Mouse (Mus musculus) macrophage (primary cell): ENCODE data around the gene Pan3. TPM values are rescaled to one million over a fixed set of nuclear protein-coding genes. Genes with fewer than 3 reads are reported as not detected.
"Not testable (repeated sequence)": the region's sequence is repeated elsewhere in the genome, so short reads cannot be mapped to it uniquely, and the experiment has no call there.

ENCODE experiments used
- H3K27ac ChIP-seq: fragments of 350-480 bp; formaldehyde crosslinking; 2 replicates; pipeline ENCODE4 v1.9.0; 2021
- H3K36me3 ChIP-seq: fragments of 350-480 bp; formaldehyde crosslinking; 2 replicates; pipeline ENCODE4 v1.9.0; 2021; ENCODE audit errors: inconsistent target
- H3K4me3 ChIP-seq: fragments of 350-480 bp; formaldehyde crosslinking; 2 replicates; pipeline ENCODE4 v1.9.0; 2021; ENCODE audit errors: inconsistent target
- H3K79me2 ChIP-seq: fragments of 350-480 bp; formaldehyde crosslinking; 2 replicates; pipeline ENCODE4 v1.9.0; 2021; ENCODE audit errors: inconsistent target
- WGBS: methylation state at CpG from one replicate; pipeline ENCODE4 v1.1.7; 2026; ENCODE audit warnings: inconsistent platforms; ENCODE audit not compliant: missing documents; 5-methylcytosine and 5-hydroxymethylcytosine counted together
- polyA plus RNA-seq: library from polyadenylated mRNA; stranded (reverse); fragments of 250-400 nt; gene quantifications from 3 replicates; pipeline ENCODE4 v1.2.4, GENCODE M21; 2018; ENCODE audit warnings: inconsistent platforms

Gene Pan3
- polyA plus RNA-seq, 1 experiment from 2014 or later, result 33.8 TPM

- Histone ChIP-seq H3K4me3 (no peak overlapping the region), H3K79me2 (no peaks in the 10 kb centered on the region), H3K27ac (no peak overlapping the region), H3K36me3 (peaks cover 19% of the 10 kb centered on the region)
- WGBS, result 4% methylated on average over 3 of the region's 3 CpGs
Observed at GRCm38 (mm10) chr5:147527788-147528187, 97.8 kb downstream of the Pan3 start.

- no peak overlapping the region for H3K27ac ChIP-seq
- peaks cover 27% of the 10 kb centered on the region for H3K36me3 ChIP-seq
- no peaks in the 10 kb centered on the region for H3K79me2 ChIP-seq
- WGBS, result 61% methylated on average over 5 of the region's 6 CpGs
- no peak overlapping the region for H3K4me3 ChIP-seq
Observed at GRCm38 (mm10) chr5:147532031-147532430, 102.1 kb downstream of the Pan3 start.

- Histone ChIP-seq H3K4me3 (no peak overlapping the region), H3K27ac (no peak overlapping the region), H3K79me2 (no peaks in the 10 kb centered on the region; the same call in 1 of the 2 replicates), H3K36me3 (peaks cover 49% of the 10 kb centered on the region)
- WGBS, result 80% methylated on average over 4 of the region's 4 CpGs
Observed at GRCm38 (mm10) chr5:147539409-147539808, 109.4 kb downstream of the Pan3 start.

GRCm38 (mm10) chr5:147539815-147540214 lies 109.9 kb downstream of the Pan3 start:
- Histone ChIP-seq H3K79me2 (no peaks in the 10 kb centered on the region; the same call in 1 of the 2 replicates), H3K4me3 (no peak overlapping the region), H3K27ac (no peak overlapping the region), H3K36me3 (peaks cover 52% of the 10 kb centered on the region)
- WGBS, result 30% methylated on average over 4 of the region's 4 CpGs

- H3K36me3 ChIP-seq, result peaks cover 55% of the 10 kb centered on the region
- no peaks in the 10 kb centered on the region; the same call in 1 of the 2 replicates for H3K79me2 ChIP-seq
- H3K4me3 ChIP-seq, result no peak overlapping the region
- 18% methylated on average over 6 of the region's 6 CpGs for WGBS
- peak overlapping the region; percentile 63 for H3K27ac ChIP-seq
Observed at GRCm38 (mm10) chr5:147542291-147542690, 112.3 kb downstream of the Pan3 start.

GRCm38 (mm10) chr5:147545731-147546241 lies 115.8 kb downstream of the Pan3 start:
- Histone ChIP-seq H3K27ac (no peak overlapping the region), H3K4me3 (no peak overlapping the region), H3K36me3 (peaks cover 66% of the 10 kb centered on the region), H3K79me2 (no peaks in the 10 kb centered on the region; the same call in 1 of the 2 replicates)
- WGBS, result 83% methylated on average over 11 of the region's 11 CpGs

GRCm38 (mm10) chr5:147549016-147549755 lies 119.2 kb downstream of the Pan3 start:
- WGBS, result 95% methylated on average over 12 of the region's 12 CpGs
- Histone ChIP-seq H3K36me3 (peaks cover 57% of the 10 kb centered on the region), H3K79me2 (no peaks in the 10 kb centered on the region; the same call in 1 of the 2 replicates), H3K4me3 (no peak overlapping the region), H3K27ac (no peak overlapping the region)

GRCm38 (mm10) chr5:147551879-147552627 lies 122.1 kb downstream of the Pan3 start:
- no peak overlapping the region for H3K4me3 ChIP-seq
- H3K36me3 ChIP-seq, result peaks cover 30% of the 10 kb centered on the region
- H3K79me2 ChIP-seq, result no peaks in the 10 kb centered on the region
- no peak overlapping the region for H3K27ac ChIP-seq
- WGBS, result 84% methylated on average over 12 of the region's 13 CpGs

- WGBS, result 57% methylated on average over 2 of the region's 6 CpGs
- not testable (repeated sequence) for H3K79me2 ChIP-seq, H3K4me3 ChIP-seq, H3K36me3 ChIP-seq, H3K27ac ChIP-seq
Observed at GRCm38 (mm10) chr5:147557641-147558040, 127.7 kb downstream of the Pan3 start.

- no peak overlapping the region for H3K27ac ChIP-seq
- H3K79me2 ChIP-seq, result no peaks in the 10 kb centered on the region
- WGBS, result 71% methylated on average over 18 of the region's 18 CpGs
- H3K4me3 ChIP-seq, result no peak overlapping the region
- H3K36me3 ChIP-seq, result no peaks in the 10 kb centered on the region
Observed at GRCm38 (mm10) chr5:147563511-147564139, 133.7 kb downstream of the Pan3 start.

GRCm38 (mm10) chr5:147564140-147564590 lies 134.2 kb downstream of the Pan3 start:
- Histone ChIP-seq H3K79me2 (no peaks in the 10 kb centered on the region), H3K36me3 (no peaks in the 10 kb centered on the region), H3K27ac (no peak overlapping the region), H3K4me3 (no peak overlapping the region)
- WGBS, result 20% methylated on average over 16 of the region's 16 CpGs

- no peaks in the 10 kb centered on the region for H3K79me2 ChIP-seq
- no peaks in the 10 kb centered on the region for H3K36me3 ChIP-seq
- no peak overlapping the region for H3K4me3 ChIP-seq
- 92% methylated on average over 7 of the region's 7 CpGs for WGBS
- H3K27ac ChIP-seq, result no peak overlapping the region
Observed at GRCm38 (mm10) chr5:147565444-147565843, 135.5 kb downstream of the Pan3 start.

GRCm38 (mm10) chr5:147566335-147566734 lies 136.4 kb downstream of the Pan3 start:
- Histone ChIP-seq H3K79me2 (no peaks in the 10 kb centered on the region), H3K4me3 (no peak overlapping the region), H3K36me3 (no peaks in the 10 kb centered on the region), H3K27ac (no peak overlapping the region)
- 93% methylated on average over 7 of the region's 7 CpGs for WGBS

GRCm38 (mm10) chr5:147572695-147573094 lies 142.7 kb downstream of the Pan3 start:
- no peak overlapping the region for H3K27ac ChIP-seq
- WGBS, result 73% methylated on average over 7 of the region's 7 CpGs

More at GRCm38 (mm10) chr5:147572695-147573094, 142.7 kb downstream of the Pan3 start:
- Histone ChIP-seq H3K79me2 (no peaks in the 10 kb centered on the region), H3K36me3 (no peaks in the 10 kb centered on the region), H3K4me3 (no peak overlapping the region)
